Mouse (Mus musculus) kidney, adult 8-10 months (tissue): ENCODE data around the gene Hmga1.

Experiments used
- DNase-seq, 2 experiments: peaks; one replicate each; pipeline ENCODE4 v3.0.0; 2022

Gene Hmga1

GRCm38 (mm10) chr17:27591826-27592564 is 35.7 kb downstream of the Hmga1 start:
- no peak for DNase-seq

- DNase-seq = no peak
These were observed 36.2 kb downstream of the Hmga1 start for GRCm38 (mm10) chr17:27592565-27592910.

GRCm38 (mm10) chr17:27595659-27596375 is 39.5 kb downstream of the Hmga1 start:
- DNase-seq = no peak

- no peak for DNase-seq
These were observed 40.3 kb downstream of the Hmga1 start for GRCm38 (mm10) chr17:27596376-27597190.

GRCm38 (mm10) chr17:27600286-27600685 is 44.0 kb downstream of the Hmga1 start:
- no peak for DNase-seq

GRCm38 (mm10) chr17:27600869-27601268 is 44.6 kb downstream of the Hmga1 start:
- DNase-seq = no peak

GRCm38 (mm10) chr17:27603036-27603435 is 46.7 kb downstream of the Hmga1 start:
- no peak for DNase-seq

GRCm38 (mm10) chr17:27603522-27604234 is 47.4 kb downstream of the Hmga1 start:
- DNase-seq = no peak

- no peak for DNase-seq
These were observed 53.3 kb downstream of the Hmga1 start for GRCm38 (mm10) chr17:27609576-27609975.

- DNase-seq = no peak
These were observed 54.6 kb downstream of the Hmga1 start for GRCm38 (mm10) chr17:27610679-27611518.

GRCm38 (mm10) chr17:27611519-27611884 is 55.2 kb downstream of the Hmga1 start:
- no peak for DNase-seq

- DNase-seq = no peak
These were observed 55.7 kb downstream of the Hmga1 start for GRCm38 (mm10) chr17:27611994-27612393.

- DNase-seq = no peak
These were observed 56.7 kb downstream of the Hmga1 start for GRCm38 (mm10) chr17:27613016-27613415.
